In the genomic region with DNA sequence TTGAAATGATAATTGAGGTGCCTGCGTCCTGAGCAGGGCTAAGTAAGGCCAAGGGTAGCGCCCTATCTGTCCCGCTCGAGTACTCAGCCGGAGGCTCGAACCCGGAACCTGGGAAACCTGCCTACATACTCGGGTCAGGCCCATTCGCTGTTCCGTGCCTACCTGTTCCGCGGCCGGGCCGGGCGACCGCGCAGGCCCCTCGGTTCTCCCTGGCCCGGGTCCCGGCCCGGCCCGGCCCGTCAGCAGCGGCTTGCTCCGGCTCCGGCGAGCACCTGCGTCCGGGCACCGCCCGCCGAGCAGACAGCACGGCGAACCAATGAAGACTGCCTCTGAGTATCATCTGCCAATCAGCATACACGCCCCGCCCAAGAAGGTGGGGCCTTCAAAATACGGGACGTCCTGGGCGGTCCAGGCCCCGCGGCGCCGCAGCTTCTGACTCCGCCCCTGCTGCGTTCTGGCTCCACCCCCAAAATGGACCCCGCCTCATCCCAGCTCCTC, we compare ENCODE assay signal across 8 mouse cellular contexts. TPM values are rescaled to one million over a fixed set of nuclear protein-coding genes. Genes with fewer than 3 reads are reported as not detected.
DNase-seq lines count a peak whose midpoint lies in the region; ATAC-seq and TF ChIP-seq lines count a peak whose summit lies in the region.

Gene March2 (minus strand): TSS at position 287 of the 498 bp plus-strand sequence.

- peak within 1 kb of the TSS; percentile 73 for H3K4me2 ChIP-seq in CH12.LX (ENCODE audit: insufficient read depth, low read depth, poor library complexity, severe bottlenecking)
- H3K4me2 ChIP-seq in forebrain, embryonic 11.5 days (ENCODE audit: low read depth, low read length, severe bottlenecking) = peak within 1 kb of the TSS; percentile 74
- peak within 1 kb of the TSS; percentile 87 for H3K4me2 ChIP-seq in heart, embryonic 16.5 days (ENCODE audit: low read depth, low read length)
- H3K4me2 ChIP-seq in liver, embryonic 15.5 days = peak within 1 kb of the TSS; percentile 73
- peak within 1 kb of the TSS; percentile 65 for H3K4me2 ChIP-seq in neural tube, embryonic 12.5 days (replicated peaks)

- peak; percentile 79 for TF ChIP-seq POLR2A in CH12.LX (IDR thresholded peaks at IDR 0.05; ENCODE audit: low read depth, low read length)

- peaks cover 0 to 8% of the 10 kb centered on the region in 2 experiments; a peak in 1 of 4 replicates for H3K4me1 ChIP-seq in CH12.LX (ENCODE audit: control insufficient read depth in 1 of 2, insufficient read depth in 2 of 2)
- no peaks in the 10 kb centered on the region; the same call in 1 of the 2 replicates for H3K4me1 ChIP-seq in forebrain, embryonic 11.5 days (replicated peaks; ENCODE audit: control insufficient read depth, insufficient read depth, low read length)
- H3K4me1 ChIP-seq in heart, embryonic 16.5 days (ENCODE audit: control insufficient read depth, insufficient read depth, low read length) = 0 out of 2 replicates have a peak, but pooled peaks cover 2% of the 10 kb centered on the region
- H3K4me1 ChIP-seq in liver, embryonic 15.5 days (replicated peaks) = peaks cover 49% of the 10 kb centered on the region
- no peaks in the 10 kb centered on the region for H3K4me1 ChIP-seq in neural tube, embryonic 12.5 days

- H3K4me3 ChIP-seq in CH12.LX (replicated peaks in 1 of 3; ENCODE audit: low read depth in 2 of 3, low read length in 2 of 3, poor library complexity in 1 of 3) = peak within 1 kb of the TSS; percentile 81 to 91 (median 81)
- H3K4me3 ChIP-seq in forebrain, embryonic 11.5 days (ENCODE audit: low read depth, low read length) = peak within 1 kb of the TSS; percentile 80
- peak within 1 kb of the TSS; percentile 91 for H3K4me3 ChIP-seq in heart, embryonic 16.5 days (ENCODE audit: low read length)
- H3K4me3 ChIP-seq in liver, embryonic 15.5 days (replicated peaks) = peak within 1 kb of the TSS; percentile 94
- H3K4me3 ChIP-seq in neural tube, embryonic 12.5 days = peak within 1 kb of the TSS; percentile 82

- no peaks in the 10 kb centered on the region for H3K9me3 ChIP-seq in CH12.LX (replicated peaks; ENCODE audit: low read length)
- H3K9me3 ChIP-seq in forebrain, embryonic 11.5 days (ENCODE audit: control insufficient read depth, low read length) = no peaks in the 10 kb centered on the region
- H3K9me3 ChIP-seq in heart, embryonic 16.5 days (replicated peaks; ENCODE audit: control insufficient read depth, low read length) = no peaks in the 10 kb centered on the region
- no peaks in the 10 kb centered on the region for H3K9me3 ChIP-seq in liver, embryonic 15.5 days (replicated peaks)
- no peaks in the 10 kb centered on the region for H3K9me3 ChIP-seq in neural tube, embryonic 12.5 days

- H3K36me3 ChIP-seq in CH12.LX (replicated peaks in 1 of 2; ENCODE audit: control insufficient read depth in 1 of 2, insufficient read depth in 1 of 2, low read length in 1 of 2) = peaks cover 0 to 2% of the 10 kb centered on the region in 2 experiments
- H3K36me3 ChIP-seq in forebrain, embryonic 11.5 days (ENCODE audit: control insufficient read depth, insufficient read depth, low read length) = no peaks in the 10 kb centered on the region
- H3K36me3 ChIP-seq in heart, embryonic 16.5 days (ENCODE audit: control insufficient read depth, insufficient read depth) = no peaks in the 10 kb centered on the region
- peaks cover 25% of the 10 kb centered on the region for H3K36me3 ChIP-seq in liver, embryonic 15.5 days (replicated peaks)
- H3K36me3 ChIP-seq in neural tube, embryonic 12.5 days = no peaks in the 10 kb centered on the region

- peak; percentile 100 for ATAC-seq in forebrain, embryonic 11.5 days (replicated peaks; ENCODE audit: low FRiP score)
- peak; percentile 100 for ATAC-seq in heart, embryonic 16.5 days (replicated peaks; ENCODE audit: extremely low read depth, insufficient read depth, low FRiP score)
- ATAC-seq in liver, embryonic 15.5 days (ENCODE audit: insufficient read depth) = peak; percentile 97
- peak; percentile 99 for ATAC-seq in neural tube, embryonic 12.5 days (ENCODE audit: low FRiP score, low read depth)

- peak; percentile 97 for DNase-seq in CH12.LX (ENCODE audit: extremely low read depth)
- peak; percentile 98 for DNase-seq in c-Kit-positive CD71-positive TER-119-negative erythroid progenitor cells, embryonic 14.5 days (ENCODE audit: low read depth)
- DNase-seq in forebrain, embryonic 11.5 days (ENCODE audit: low spot score) = peak; percentile 98
- DNase-seq in kidney, postnatal 36 days = peak; percentile 99
- peak; percentile 92 for DNase-seq in telencephalon, adult 2 months (ENCODE audit: low read depth, low spot score)

- in situ Hi-C loops in CH12.LX (cut with MboI; ENCODE audit: low pct_ligation_motif_present, low pct_unique_long_range_greater_than_20kb, low sequenced_read_pairs) = no loop called here

- under 1% methylated on average over 46 of the region's 46 CpGs for WGBS in forebrain, embryonic 11.5 days
- WGBS in heart, embryonic 16.5 days = under 1% methylated on average over 46 of the region's 46 CpGs
- under 1% methylated on average over 46 of the region's 46 CpGs for WGBS in liver, embryonic 15.5 days (ENCODE audit: insufficient replicate concordance)
- under 1% methylated on average over 46 of the region's 46 CpGs for WGBS in neural tube, embryonic 12.5 days

- TF ChIP-seq RAD21 in CH12.LX (IDR thresholded peaks at IDR 0.05; ENCODE audit: low read depth, low read length) = no peak

- no peak for TF ChIP-seq CTCF in CH12.LX (conservative IDR thresholded peaks at IDR 0.05 in 1 of 2, IDR thresholded peaks at IDR 0.05 in 1 of 2; ENCODE audit: low read depth in 2 of 2, low read length in 2 of 2)

- H3K79me2 ChIP-seq in CH12.LX (replicated peaks; ENCODE audit: control insufficient read depth, extremely low read depth, insufficient read depth, poor library complexity, severe bottlenecking) = no peaks in the 10 kb centered on the region

- H3K9ac ChIP-seq in CH12.LX (ENCODE audit: insufficient read depth, low read depth) = peak within 1 kb of the TSS; percentile 91
- H3K9ac ChIP-seq in forebrain, embryonic 11.5 days (ENCODE audit: low read length) = peak within 1 kb of the TSS; percentile 72
- peak within 1 kb of the TSS; percentile 89 for H3K9ac ChIP-seq in heart, embryonic 16.5 days (ENCODE audit: low read length)
- H3K9ac ChIP-seq in liver, embryonic 15.5 days = peak within 1 kb of the TSS; percentile 94
- peak within 1 kb of the TSS; percentile 72 for H3K9ac ChIP-seq in neural tube, embryonic 12.5 days

- H3K27ac ChIP-seq in CH12.LX (ENCODE audit: insufficient read depth, low read depth) = no peak within 1 kb of the TSS
- no peak within 1 kb of the TSS for H3K27ac ChIP-seq in forebrain, embryonic 11.5 days (ENCODE audit: low read depth, low read length)
- peak within 1 kb of the TSS; percentile 33; the same call in 1 of the 2 replicates for H3K27ac ChIP-seq in heart, embryonic 16.5 days (ENCODE audit: low read length)
- H3K27ac ChIP-seq in liver, embryonic 15.5 days (replicated peaks) = peak within 1 kb of the TSS; percentile 94
- H3K27ac ChIP-seq in neural tube, embryonic 12.5 days = no peak within 1 kb of the TSS

- dilution Hi-C loops in CH12.LX (cut with MboI; ENCODE audit: extremely low pct_ligation_motif_present, extremely low pct_unique_long_range_greater_than_20kb, low sequenced_read_pairs) = no loop called here

- no peak for TF ChIP-seq EP300 in CH12.LX (IDR thresholded peaks at IDR 0.05; ENCODE audit: low read length)

- H3K27me3 ChIP-seq in CH12.LX (replicated peaks) = no peaks in the 10 kb centered on the region
- no peaks in the 10 kb centered on the region for H3K27me3 ChIP-seq in forebrain, embryonic 11.5 days (ENCODE audit: control insufficient read depth, insufficient read depth, low read length)
- no peaks in the 10 kb centered on the region for H3K27me3 ChIP-seq in heart, embryonic 16.5 days (ENCODE audit: control insufficient read depth, insufficient read depth, low read length)
- H3K27me3 ChIP-seq in liver, embryonic 15.5 days = no peaks in the 10 kb centered on the region
- no peaks in the 10 kb centered on the region for H3K27me3 ChIP-seq in neural tube, embryonic 12.5 days (replicated peaks)

TF ChIP-seq in CH12.LX, 34 proteins besides CTCF, POLR2A, EP300 and RAD21:
- TF ChIP-seq KAT2A (IDR thresholded peaks at IDR 0.05; ENCODE audit: insufficient replicate concordance, low read length) (no peak), SIN3A (IDR thresholded peaks at IDR 0.05; ENCODE audit: low read length) (peak; percentile 74), MYC (IDR thresholded peaks at IDR 0.05; ENCODE audit: low read depth, low read length) (no peak), NELFE (IDR thresholded peaks at IDR 0.05; ENCODE audit: low read depth, low read length) (0 out of 2 replicates have a peak, but pooled peaks have one; percentile 30), ELF1 (IDR thresholded peaks at IDR 0.05; ENCODE audit: low read depth, low read length) (peak; percentile 38; the same call in 1 of the 2 replicates), TCF12 (IDR thresholded peaks at IDR 0.05; ENCODE audit: low read depth, low read length) (peak; percentile 25; the same call in 1 of the 2 replicates), NRF1 (IDR thresholded peaks at IDR 0.05; ENCODE audit: low read depth, low read length) (peak; percentile 58; the same call in 1 of the 2 replicates), ZKSCAN1 (IDR thresholded peaks at IDR 0.05; ENCODE audit: borderline replicate concordance, low read depth, low read length) (no peak), CHD2 (IDR thresholded peaks at IDR 0.05; ENCODE audit: low read length) (peak; percentile 30; the same call in 1 of the 2 replicates)

RNA-seq across cellular contexts. Expression of gene March2, which starts in this region (rescaled TPM):
- 8.9 and 9.2 TPM in 2 replicates for total RNA-seq in CH12.LX (2012; rRNA removed)
- 9.3 and 9.7 TPM in 2 replicates for total RNA-seq in CH12.LX (2014; rRNA removed)
- polyA plus RNA-seq in CH12.LX (2012; ENCODE audit: insufficient read length, low read depth) = 10.2 and 12.2 TPM in 2 replicates
- polyA plus RNA-seq in forebrain, embryonic 11.5 days (2014; fragmentation: Nextera tagmentation; extraction: Ambion mirVana) = 39.3 and 40.1 TPM in 2 replicates
- polyA plus RNA-seq in heart, embryonic 16.5 days (2015; fragmentation: Nextera tagmentation; extraction: Ambion mirVana) = 96.0 and 100 TPM in 2 replicates
- 274 and 311 TPM in 2 replicates for polyA plus RNA-seq in liver, embryonic 15.5 days (2015; fragmentation: Nextera tagmentation; extraction: Ambion mirVana)
- polyA plus RNA-seq in neural tube, embryonic 12.5 days (2016; fragmentation: Nextera tagmentation; extraction: Ambion mirVana) = 55.7 and 61.1 TPM in 2 replicates

Comparison
In these comparisons a context has a peak if more than half of its experiments do, and no peak if none do; other contexts are left out.
1. H3K27ac ChIP-seq: peak in heart, embryonic 16.5 days (single experiment) and liver, embryonic 15.5 days (single experiment); none in CH12.LX (single experiment), forebrain, embryonic 11.5 days (single experiment) and neural tube, embryonic 12.5 days (single experiment).
2. Peak in every context shown above with its lines, with median percentiles within 50 percentile points of each other: DNase-seq, H3K4me2 ChIP-seq, H3K4me3 ChIP-seq, H3K9ac ChIP-seq and ATAC-seq.